Comparison of ENCODE assay signal across 13 mouse cellular contexts in the genomic region with DNA sequence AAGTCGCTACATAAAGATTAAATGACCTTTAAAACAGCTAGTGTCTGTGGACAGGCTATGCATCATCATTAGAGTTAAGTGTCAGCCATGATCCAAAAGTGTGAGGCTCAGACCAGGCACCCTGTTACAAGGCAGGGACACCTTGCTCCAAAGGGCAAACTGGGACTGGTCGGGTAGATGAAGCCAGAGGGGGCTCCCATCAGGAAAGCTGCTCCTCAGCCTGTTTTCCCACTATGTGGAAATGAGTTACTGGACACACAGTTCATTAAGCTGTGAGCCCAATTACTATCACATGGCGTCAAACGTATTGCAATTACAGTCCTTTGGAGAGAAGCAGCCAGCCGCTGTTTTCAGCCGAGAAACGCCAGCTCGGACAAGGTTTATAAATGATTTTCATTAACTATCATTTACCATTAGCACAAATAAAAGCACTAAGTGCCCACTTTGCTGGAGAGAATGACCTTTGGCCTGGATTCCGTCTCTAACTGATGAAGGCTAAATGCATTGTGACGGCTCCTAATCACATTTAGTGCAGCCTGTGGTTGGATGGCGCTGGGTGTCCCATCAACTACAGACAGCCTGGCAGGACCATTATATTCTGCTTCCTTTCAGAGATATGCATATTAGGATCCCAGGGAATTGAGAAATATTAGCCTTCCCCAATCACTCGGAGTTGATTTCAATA.
DNase-seq lines count a peak whose midpoint lies in the region; ATAC-seq and TF ChIP-seq lines count a peak whose summit lies in the region.
"Had no signal": no experiment of that assay in that cellular context is flagged by ENCODE, and none has a peak within 500 bp of the region (broad histone marks: within the 10 kb centered on the region; RNA-seq: fewer than 3 reads in every experiment).

No protein-coding gene starts in this region.

- no peaks in the 10 kb centered on the region for H3K36me3 ChIP-seq in forebrain, embryonic 13.5 days (ENCODE audit: poor library complexity, severe bottlenecking)
- no peaks in the 10 kb centered on the region for H3K36me3 ChIP-seq in hindbrain, embryonic 16.5 days (ENCODE audit: control insufficient read depth, insufficient read depth, low read length)
- H3K36me3 ChIP-seq in neural tube, embryonic 13.5 days: no peaks in the 10 kb centered on the region
- H3K36me3 ChIP-seq: lung, embryonic 15.5 days had no signal

- peak overlapping the region; percentile 30; the same call in 1 of the 2 replicates for H3K4me2 ChIP-seq in forebrain, embryonic 13.5 days
- H3K4me2 ChIP-seq in hindbrain, embryonic 16.5 days (ENCODE audit: low read length): 0 out of 2 replicates have a peak overlapping the region, but pooled peaks have one; percentile 5
- peak overlapping the region; percentile 38 for H3K4me2 ChIP-seq in neural tube, embryonic 13.5 days
- H3K4me2 ChIP-seq: liver, embryonic 11.5 days; lung, embryonic 15.5 days had no signal

- no peak for TF ChIP-seq POLR2A in brain, embryonic 14.5 days (IDR thresholded peaks at IDR 0.05; ENCODE audit: borderline replicate concordance, extremely low read depth, insufficient read depth, insufficient read length, poor library complexity, severe bottlenecking)

- H3K4me1 ChIP-seq in forebrain, embryonic 13.5 days: peaks cover 10% of the 10 kb centered on the region
- H3K4me1 ChIP-seq in hindbrain, embryonic 16.5 days (ENCODE audit: control insufficient read depth, insufficient read depth, low read depth, low read length): peaks cover 3% of the 10 kb centered on the region
- peaks cover 26% of the 10 kb centered on the region for H3K4me1 ChIP-seq in neural tube, embryonic 13.5 days (replicated peaks)
- H3K4me1 ChIP-seq: lung, embryonic 15.5 days had no signal

- no peaks in the 10 kb centered on the region for H3K9me3 ChIP-seq in forebrain, embryonic 13.5 days (replicated peaks)
- no peaks in the 10 kb centered on the region for H3K9me3 ChIP-seq in hindbrain, embryonic 16.5 days (ENCODE audit: control insufficient read depth, low read length)
- no peaks in the 10 kb centered on the region for H3K9me3 ChIP-seq in neural tube, embryonic 13.5 days
- H3K9me3 ChIP-seq: lung, embryonic 15.5 days had no signal

- no peak for ATAC-seq in forebrain, embryonic 13.5 days
- ATAC-seq in hindbrain, embryonic 16.5 days: peak; percentile 75
- ATAC-seq in neural tube, embryonic 13.5 days (ENCODE audit: low read depth): peak; percentile 79

- WGBS in forebrain, embryonic 13.5 days: 30% methylated on average over 12 of the region's 12 CpGs
- WGBS in hindbrain, embryonic 16.5 days: 33% methylated on average over 12 of the region's 12 CpGs
- 28% methylated on average over 12 of the region's 12 CpGs for WGBS in neural tube, embryonic 13.5 days

- no peak for TF ChIP-seq CTCF in brain, embryonic 14.5 days (IDR thresholded peaks at IDR 0.05; ENCODE audit: borderline replicate concordance, extremely low read depth, insufficient read depth, insufficient read length)

- H3K27me3 ChIP-seq in forebrain, embryonic 13.5 days: no peaks in the 10 kb centered on the region; the same call in 1 of the 2 replicates
- H3K27me3 ChIP-seq in hindbrain, embryonic 16.5 days (replicated peaks; ENCODE audit: control insufficient read depth, insufficient read depth, low read length): no peaks in the 10 kb centered on the region
- H3K27me3 ChIP-seq in neural tube, embryonic 13.5 days: no peaks in the 10 kb centered on the region
- H3K27me3 ChIP-seq: lung, embryonic 15.5 days had no signal

- H3K4me3 ChIP-seq in forebrain, embryonic 13.5 days: no peak overlapping the region
- no peak overlapping the region for H3K4me3 ChIP-seq in hindbrain, embryonic 16.5 days (ENCODE audit: low read length)
- no peak overlapping the region for H3K4me3 ChIP-seq in neural tube, embryonic 13.5 days
- H3K4me3 ChIP-seq: gastrocnemius, adult 2 months; lung, embryonic 15.5 days had no signal

- H3K27ac ChIP-seq in forebrain, embryonic 13.5 days: no peak overlapping the region
- 0 out of 2 replicates have a peak overlapping the region, but pooled peaks have one; percentile 16 for H3K27ac ChIP-seq in hindbrain, embryonic 16.5 days (ENCODE audit: low read depth, low read length)
- peak overlapping the region; percentile 75 for H3K27ac ChIP-seq in neural tube, embryonic 13.5 days (replicated peaks)
- H3K27ac ChIP-seq: gastrocnemius, adult 2 months; lung, embryonic 15.5 days had no signal

- peak; percentile 72 for DNase-seq in brain, embryonic 14.5 days (ENCODE audit: low read depth)
- no peak for DNase-seq in kidney, postnatal 10 days
- DNase-seq in heart, postnatal 36 days: no peak
- DNase-seq in ovary, postnatal 14 days (ENCODE audit: low spot score): no peak
- DNase-seq: cerebellum, adult 18-20 months; gastrocnemius, adult 2 months; heart, postnatal 4 days; thymus, postnatal 25 days had no signal

- intact Hi-C loops in heart, postnatal 36 days (cut with DNase I): no loop called here

- no peak overlapping the region for H3K9ac ChIP-seq in forebrain, embryonic 13.5 days
- no peak overlapping the region for H3K9ac ChIP-seq in hindbrain, embryonic 16.5 days (ENCODE audit: low read depth, low read length)
- peak overlapping the region; percentile 9; the same call in 1 of the 2 replicates for H3K9ac ChIP-seq in neural tube, embryonic 13.5 days
- H3K9ac ChIP-seq: lung, embryonic 15.5 days had no signal
